ENCODE assay signal across 17 mouse cellular contexts in genomic region chr8:61628938-61629630, GRCm38 (mm10).
DNase-seq lines count a peak whose midpoint lies in the region; ATAC-seq and TF ChIP-seq lines count a peak whose summit lies in the region.
"Had no signal": no experiment of that assay in that cellular context is flagged by ENCODE, and none has a peak within 500 bp of the region (broad histone marks: within the 10 kb centered on the region; RNA-seq: fewer than 3 reads in every experiment).

No protein-coding gene starts in this region.

- no peaks in the 10 kb centered on the region for H3K36me3 ChIP-seq in hindbrain, embryonic 13.5 days
- H3K36me3 ChIP-seq in hindbrain, embryonic 11.5 days (ENCODE audit: control insufficient read depth, insufficient read depth, low read length) = no peaks in the 10 kb centered on the region
- no peaks in the 10 kb centered on the region for H3K36me3 ChIP-seq in forebrain, embryonic 15.5 days
- H3K36me3 ChIP-seq in limb, embryonic 14.5 days (ENCODE audit: control insufficient read depth, insufficient read depth, low read length) = no peaks in the 10 kb centered on the region
- H3K36me3 ChIP-seq in liver, postnatal 0 days (replicated peaks; ENCODE audit: insufficient read depth, low read length) = no peaks in the 10 kb centered on the region
- H3K36me3 ChIP-seq in liver, embryonic 12.5 days = no peaks in the 10 kb centered on the region
- H3K36me3 ChIP-seq: heart, embryonic 15.5 days; kidney, embryonic 15.5 days; stomach, embryonic 15.5 days had no signal

- no peak overlapping the region for H3K9ac ChIP-seq in hindbrain, embryonic 13.5 days
- no peak overlapping the region for H3K9ac ChIP-seq in hindbrain, embryonic 11.5 days (ENCODE audit: low read depth, low read length)
- H3K9ac ChIP-seq in forebrain, embryonic 15.5 days (replicated peaks) = no peak overlapping the region
- no peak overlapping the region for H3K9ac ChIP-seq in limb, embryonic 14.5 days (ENCODE audit: low read depth, low read length, severe bottlenecking)
- H3K9ac ChIP-seq in liver, postnatal 0 days (replicated peaks) = no peak overlapping the region
- no peak overlapping the region for H3K9ac ChIP-seq in liver, embryonic 12.5 days
- H3K9ac ChIP-seq: heart, embryonic 15.5 days; kidney, embryonic 15.5 days; stomach, embryonic 15.5 days had no signal

- H3K9me3 ChIP-seq in hindbrain, embryonic 13.5 days = no peaks in the 10 kb centered on the region
- H3K9me3 ChIP-seq in hindbrain, embryonic 11.5 days (ENCODE audit: control insufficient read depth, low read length) = no peaks in the 10 kb centered on the region
- H3K9me3 ChIP-seq in forebrain, embryonic 15.5 days = no peaks in the 10 kb centered on the region
- H3K9me3 ChIP-seq in limb, embryonic 14.5 days (ENCODE audit: control insufficient read depth, low read length) = no peaks in the 10 kb centered on the region
- H3K9me3 ChIP-seq in liver, postnatal 0 days (ENCODE audit: low read length) = no peaks in the 10 kb centered on the region
- H3K9me3 ChIP-seq in liver, embryonic 12.5 days (replicated peaks) = no peaks in the 10 kb centered on the region
- H3K9me3 ChIP-seq: heart, embryonic 15.5 days; kidney, embryonic 15.5 days; stomach, embryonic 15.5 days had no signal

- no peaks in the 10 kb centered on the region for H3K27me3 ChIP-seq in hindbrain, embryonic 13.5 days
- H3K27me3 ChIP-seq in hindbrain, embryonic 11.5 days (ENCODE audit: control insufficient read depth, insufficient read depth, low read length) = no peaks in the 10 kb centered on the region
- no peaks in the 10 kb centered on the region for H3K27me3 ChIP-seq in forebrain, embryonic 15.5 days
- H3K27me3 ChIP-seq in limb, embryonic 14.5 days (ENCODE audit: control insufficient read depth, insufficient read depth, low read length) = no peaks in the 10 kb centered on the region
- no peaks in the 10 kb centered on the region for H3K27me3 ChIP-seq in liver, postnatal 0 days (ENCODE audit: insufficient read depth, low read length)
- no peaks in the 10 kb centered on the region for H3K27me3 ChIP-seq in liver, embryonic 12.5 days (replicated peaks)
- H3K27me3 ChIP-seq: heart, embryonic 15.5 days; kidney, embryonic 15.5 days; Patski; stomach, embryonic 15.5 days had no signal

- no peak for TF ChIP-seq POLR2A in brain, embryonic 14.5 days (IDR thresholded peaks at IDR 0.05; ENCODE audit: borderline replicate concordance, extremely low read depth, insufficient read depth, insufficient read length, poor library complexity, severe bottlenecking)
- no peak for TF ChIP-seq POLR2A in limb, embryonic 14.5 days (IDR thresholded peaks at IDR 0.05; ENCODE audit: borderline replicate concordance, extremely low read depth, insufficient read depth, insufficient read length)

- peak overlapping the region; percentile 27 for H3K27ac ChIP-seq in hindbrain, embryonic 13.5 days
- H3K27ac ChIP-seq in hindbrain, embryonic 11.5 days (ENCODE audit: low read depth, low read length) = no peak overlapping the region
- no peak overlapping the region for H3K27ac ChIP-seq in forebrain, embryonic 15.5 days (replicated peaks)
- no peak overlapping the region for H3K27ac ChIP-seq in limb, embryonic 14.5 days (replicated peaks; ENCODE audit: low read depth, low read length)
- no peak overlapping the region for H3K27ac ChIP-seq in liver, postnatal 0 days (ENCODE audit: low read depth)
- no peak overlapping the region for H3K27ac ChIP-seq in liver, embryonic 12.5 days
- H3K27ac ChIP-seq: heart, embryonic 15.5 days; kidney, embryonic 15.5 days; stomach, embryonic 15.5 days had no signal

- 86% methylated on average over 3 of the region's 3 CpGs for WGBS in hindbrain, embryonic 13.5 days
- 71% methylated on average over 3 of the region's 3 CpGs for WGBS in hindbrain, embryonic 11.5 days
- 70% methylated on average over 3 of the region's 3 CpGs for WGBS in forebrain, embryonic 15.5 days
- WGBS in limb, embryonic 14.5 days = 66% methylated on average over 3 of the region's 3 CpGs
- 65% methylated on average over 3 of the region's 3 CpGs for WGBS in liver, postnatal 0 days (ENCODE audit: insufficient replicate concordance)
- 51% methylated on average over 3 of the region's 3 CpGs for WGBS in liver, embryonic 12.5 days (ENCODE audit: insufficient replicate concordance)

- no peak overlapping the region for H3K4me3 ChIP-seq in hindbrain, embryonic 13.5 days
- H3K4me3 ChIP-seq in hindbrain, embryonic 11.5 days (ENCODE audit: low read depth, low read length) = no peak overlapping the region
- no peak overlapping the region for H3K4me3 ChIP-seq in forebrain, embryonic 15.5 days
- H3K4me3 ChIP-seq in limb, embryonic 14.5 days (replicated peaks; ENCODE audit: low read length) = no peak overlapping the region
- no peak overlapping the region for H3K4me3 ChIP-seq in liver, postnatal 0 days (ENCODE audit: low read depth, low read length)
- H3K4me3 ChIP-seq in liver, embryonic 12.5 days = no peak overlapping the region
- H3K4me3 ChIP-seq: heart, embryonic 15.5 days; kidney, embryonic 15.5 days; myocyte; stomach, embryonic 15.5 days had no signal

- no peak for TF ChIP-seq CTCF in brain, embryonic 14.5 days (IDR thresholded peaks at IDR 0.05; ENCODE audit: borderline replicate concordance, extremely low read depth, insufficient read depth, insufficient read length)
- TF ChIP-seq CTCF in liver, postnatal 0 days (IDR thresholded peaks at IDR 0.05; ENCODE audit: low read depth) = no peak

- DNase-seq in hindbrain, embryonic 11.5 days (ENCODE audit: low spot score) = no peak
- DNase-seq in brain, embryonic 14.5 days (ENCODE audit: low read depth) = peak; percentile 53
- no peak for DNase-seq in limb, embryonic 14.5 days (ENCODE audit: low spot score)
- no peak for DNase-seq in liver, postnatal 0 days
- no peak for DNase-seq in frontal cortex, adult 2 months (ENCODE audit: extremely low spot score in 1 of 2, low spot score in 1 of 2)
- DNase-seq: cerebellum, postnatal 14 days; gastrocnemius, postnatal 36 days; lung, adult 2 months had no signal

- no peak for TF ChIP-seq EP300 in liver, postnatal 0 days (IDR thresholded peaks at IDR 0.05; ENCODE audit: low read depth)

- no peak overlapping the region for H3K4me2 ChIP-seq in hindbrain, embryonic 13.5 days
- H3K4me2 ChIP-seq in hindbrain, embryonic 11.5 days (replicated peaks; ENCODE audit: low read depth, low read length) = no peak overlapping the region
- H3K4me2 ChIP-seq in forebrain, embryonic 15.5 days (replicated peaks) = no peak overlapping the region
- no peak overlapping the region for H3K4me2 ChIP-seq in limb, embryonic 14.5 days (replicated peaks; ENCODE audit: low read depth, low read length, severe bottlenecking)
- H3K4me2 ChIP-seq in liver, postnatal 0 days (ENCODE audit: low read depth, low read length) = no peak overlapping the region
- H3K4me2 ChIP-seq in liver, embryonic 12.5 days = no peak overlapping the region
- H3K4me2 ChIP-seq: heart, embryonic 15.5 days; kidney, embryonic 15.5 days; stomach, embryonic 15.5 days had no signal

- H3K4me1 ChIP-seq in hindbrain, embryonic 13.5 days (replicated peaks) = peaks cover 7% of the 10 kb centered on the region; the same call in 1 of the 2 replicates
- no peaks in the 10 kb centered on the region for H3K4me1 ChIP-seq in hindbrain, embryonic 11.5 days (replicated peaks; ENCODE audit: control insufficient read depth, insufficient read depth, low read length)
- H3K4me1 ChIP-seq in forebrain, embryonic 15.5 days = no peaks in the 10 kb centered on the region
- peaks cover 13% of the 10 kb centered on the region for H3K4me1 ChIP-seq in limb, embryonic 14.5 days (ENCODE audit: control insufficient read depth, insufficient read depth, low read length)
- no peaks in the 10 kb centered on the region for H3K4me1 ChIP-seq in liver, postnatal 0 days (ENCODE audit: insufficient read depth)
- peaks cover 11% of the 10 kb centered on the region for H3K4me1 ChIP-seq in liver, embryonic 12.5 days
- H3K4me1 ChIP-seq: stomach, embryonic 15.5 days had no signal

- peak; percentile 79 for ATAC-seq in hindbrain, embryonic 13.5 days (ENCODE audit: low FRiP score)
- ATAC-seq in hindbrain, embryonic 11.5 days (ENCODE audit: low FRiP score) = no peak; the same call in 1 of the 2 replicates
- ATAC-seq in forebrain, embryonic 15.5 days (replicated peaks) = 0 out of 2 replicates have a peak, but pooled peaks have one; percentile 4
- ATAC-seq in limb, embryonic 14.5 days (ENCODE audit: low FRiP score, low read depth) = peak; percentile 27; the same call in 1 of the 2 replicates
- ATAC-seq in liver, postnatal 0 days = no peak
- no peak for ATAC-seq in liver, embryonic 12.5 days
- ATAC-seq: inflammation-experienced regulatory T-cells, adult 6 months; Patski had no signal

Comparison
In these comparisons a context has a peak if more than half of its experiments do, and no peak if none do; other contexts are left out.
1. ATAC-seq: peak in hindbrain, embryonic 13.5 days (single experiment), forebrain, embryonic 15.5 days (single experiment) and limb, embryonic 14.5 days (single experiment); none in hindbrain, embryonic 11.5 days (single experiment), liver, postnatal 0 days (single experiment) and liver, embryonic 12.5 days (single experiment).